Mouse (Mus musculus): Measurements from ENCODE around the gene Mrpl10. TPM values are rescaled to one million over a fixed set of nuclear protein-coding genes. Genes with fewer than 3 reads are reported as not detected.
A peak's percentile ranks its signal among the peaks of the same experiment; 100 is the strongest.

Mrpl10 gene
- total RNA-seq (2021): 10 to 100 TPM; 76.0 to 80.4 TPM
- long read RNA-seq, transcript Mrpl10-201 (5 exons, 1,708 nt): major isoform, 56 of 75 reads
- long read RNA-seq, partial matches to known transcripts: 7 of 75 reads
- long read RNA-seq, other reads (novel, unspliced or antisense): 12 of 75 reads

DNA sequence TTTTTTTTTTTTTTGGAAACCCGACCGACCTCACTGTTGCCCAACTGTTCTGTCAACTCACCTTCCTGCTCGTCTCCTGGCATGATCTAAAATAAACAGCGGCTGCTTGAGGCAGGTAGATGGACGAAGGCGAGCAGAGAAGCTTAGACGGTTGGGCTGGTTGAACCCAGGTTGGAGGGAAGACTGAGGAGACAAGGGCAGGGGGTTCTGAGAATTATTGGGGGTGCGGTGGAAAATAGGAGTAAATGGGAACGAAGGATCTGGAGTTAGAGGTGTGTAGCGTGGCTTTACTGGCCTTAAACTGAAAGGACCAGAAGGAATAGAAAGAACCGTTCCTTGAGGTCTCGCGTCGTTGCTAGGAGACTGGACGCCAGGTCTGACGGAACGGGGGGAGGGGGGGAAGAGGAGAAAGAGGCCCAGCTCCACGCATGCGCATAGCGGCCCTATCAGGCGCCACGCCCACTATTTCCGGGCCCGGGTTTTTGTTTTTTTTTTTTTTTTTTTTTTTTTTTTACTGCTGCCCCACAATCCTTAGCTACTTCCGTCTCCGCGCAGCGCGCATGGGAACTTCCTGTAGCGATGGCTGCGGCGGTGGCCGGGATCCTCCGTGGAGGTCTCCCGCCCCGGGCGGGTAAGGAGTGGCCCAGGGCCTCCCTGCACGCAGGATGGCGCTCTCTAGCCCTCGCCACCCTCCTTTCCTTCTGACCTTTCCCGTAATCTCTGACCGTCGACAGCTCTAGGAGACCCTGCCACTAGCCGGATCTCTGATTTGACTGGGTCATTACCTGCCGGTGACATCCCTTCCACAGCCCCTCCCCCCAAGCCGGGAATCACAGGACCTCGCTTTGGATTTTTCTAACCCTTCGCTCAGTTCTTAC, at the start of gene Mrpl10, which contains the start of gene Lrrc46:
TSS of gene Mrpl10 (plus strand) at position 539 of the 878 bp plus-strand sequence.
TSS of gene Lrrc46 (minus strand) at position 386 of the 878 bp plus-strand sequence.
- peak; percentile 76 to 86 for DNase-seq (ENCODE audit: low spot score in 2 of 2)

DNA sequence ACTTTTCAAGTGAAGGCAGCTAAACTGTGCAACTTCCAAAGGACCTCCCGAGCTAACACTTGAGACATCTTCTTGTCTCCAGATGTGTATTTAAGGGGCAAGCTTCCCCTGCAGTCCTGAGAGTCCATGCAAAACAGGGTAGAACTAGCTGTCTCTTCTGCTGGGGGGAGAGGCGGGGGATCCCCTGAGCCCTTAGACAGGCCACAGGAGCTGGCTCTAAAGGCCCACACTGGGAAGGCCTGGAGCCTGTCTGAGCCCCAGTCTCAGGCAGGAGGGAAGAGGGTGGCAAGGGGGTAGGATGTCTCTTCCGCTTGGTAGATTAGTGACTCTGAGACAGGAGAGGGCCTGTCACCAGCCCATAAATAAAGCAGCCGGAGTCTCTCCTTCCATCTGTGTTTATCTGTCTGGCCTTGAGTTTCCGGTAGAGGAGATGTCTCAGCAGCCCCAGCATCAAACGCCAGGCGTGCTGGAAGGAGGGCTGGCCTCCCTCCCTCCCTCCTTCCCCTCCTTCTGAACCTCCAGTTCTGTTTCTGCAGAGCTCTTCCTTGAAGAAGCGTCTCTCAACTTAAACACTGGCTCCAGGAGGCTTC, 48.5 kb upstream of the Mrpl10 start:
- DNase-seq (ENCODE audit: low spot score in 2 of 2): no peak

DNA sequence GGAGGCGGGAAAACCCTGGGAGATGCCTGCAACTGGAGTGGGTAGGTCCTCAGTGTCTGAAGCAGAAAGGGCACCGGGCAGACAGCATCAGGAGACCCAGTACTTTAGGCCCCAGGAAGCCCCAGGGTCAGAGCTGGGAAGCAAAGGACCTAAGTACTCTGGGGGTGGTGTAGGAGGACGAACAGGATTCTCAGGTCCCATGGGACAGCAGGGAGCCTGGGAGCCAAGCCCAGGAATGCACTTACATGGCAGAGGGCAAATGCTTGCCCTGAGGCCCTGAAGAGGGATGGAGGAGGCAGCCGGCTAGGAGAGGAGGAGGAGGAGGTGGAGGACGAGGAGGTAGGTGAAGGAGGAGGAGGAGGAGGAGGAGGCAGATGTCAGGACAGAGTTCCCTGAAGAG, 46.3 kb upstream of the Mrpl10 start:
- DNase-seq (ENCODE audit: low spot score in 2 of 2): no peak

DNA sequence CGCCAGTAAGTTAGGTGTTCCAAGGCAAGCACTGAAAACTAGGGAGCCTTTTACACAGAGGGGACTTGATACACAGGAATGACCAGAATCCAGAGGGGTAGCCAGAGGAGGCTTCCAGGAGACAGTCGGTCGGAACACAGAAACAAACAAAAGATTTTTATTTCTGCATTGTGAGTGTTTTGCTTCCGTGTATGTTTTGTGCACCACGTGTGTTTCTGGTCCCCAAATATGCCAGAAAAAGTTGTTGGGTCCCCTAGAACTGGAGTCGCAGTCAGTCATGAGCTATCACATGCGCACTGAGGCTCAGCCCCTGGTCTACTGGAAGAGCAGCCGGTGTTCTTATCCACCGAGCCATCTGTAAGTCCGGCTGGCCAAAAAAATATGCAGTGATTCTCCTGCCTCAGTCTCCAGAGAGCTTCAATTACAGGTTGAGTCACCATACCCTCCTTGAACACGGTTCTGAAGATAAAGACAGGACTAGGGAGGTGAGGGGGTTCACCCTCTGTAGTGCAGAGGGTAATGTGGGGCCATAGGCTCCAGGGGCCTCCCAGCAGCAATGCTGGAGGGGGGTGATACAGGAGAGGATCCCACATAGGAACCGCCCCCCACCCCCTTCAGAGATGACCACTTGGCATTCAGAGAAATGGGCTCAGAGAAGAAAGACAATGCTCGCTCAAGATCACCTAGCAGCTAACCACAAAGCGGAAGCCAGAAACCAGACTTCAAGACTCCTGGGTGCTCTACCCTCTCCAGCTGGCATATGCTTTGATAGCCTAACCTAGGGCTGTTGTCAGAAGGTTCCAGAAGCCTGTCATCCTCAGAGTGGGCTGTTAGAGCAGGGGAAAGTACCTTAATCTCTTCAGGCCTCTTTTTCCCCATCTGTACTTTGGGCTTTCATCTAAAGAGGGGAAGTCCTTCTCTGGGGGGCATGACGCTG, 45.3 kb upstream of the Mrpl10 start:
- no peak for DNase-seq (ENCODE audit: low spot score in 2 of 2)

DNA sequence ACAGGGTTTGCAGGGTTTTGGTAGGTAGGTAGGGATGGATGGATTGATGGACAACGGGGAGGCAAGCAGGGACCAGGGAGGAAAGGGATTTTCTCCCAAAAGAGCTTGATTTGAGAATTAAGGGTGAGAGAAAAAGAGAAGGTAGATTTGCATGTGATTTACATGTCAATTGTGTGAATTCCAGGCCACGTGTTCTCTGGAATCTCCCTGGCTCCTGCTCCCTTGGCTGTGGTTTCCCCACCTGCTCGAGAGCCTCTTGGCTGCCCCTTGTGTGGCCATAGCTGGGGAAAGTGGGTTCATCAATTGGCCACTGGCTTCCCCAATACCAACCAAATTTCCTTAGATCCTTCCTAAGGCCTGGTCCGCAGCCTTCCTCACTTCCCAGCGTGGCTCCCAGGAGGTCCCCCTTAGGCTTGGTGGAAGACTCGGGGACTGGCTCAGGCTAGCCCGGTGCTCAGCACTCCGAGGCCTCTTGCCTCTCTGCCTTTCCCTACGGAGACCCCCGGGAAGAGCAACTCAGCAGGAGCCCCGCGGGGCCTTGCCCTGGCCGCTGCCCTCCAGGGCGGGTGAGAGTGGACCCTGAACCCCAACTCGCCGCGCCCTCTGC, 44.5 kb upstream of the Mrpl10 start:
- DNase-seq (ENCODE audit: low spot score in 2 of 2): no peak

DNA sequence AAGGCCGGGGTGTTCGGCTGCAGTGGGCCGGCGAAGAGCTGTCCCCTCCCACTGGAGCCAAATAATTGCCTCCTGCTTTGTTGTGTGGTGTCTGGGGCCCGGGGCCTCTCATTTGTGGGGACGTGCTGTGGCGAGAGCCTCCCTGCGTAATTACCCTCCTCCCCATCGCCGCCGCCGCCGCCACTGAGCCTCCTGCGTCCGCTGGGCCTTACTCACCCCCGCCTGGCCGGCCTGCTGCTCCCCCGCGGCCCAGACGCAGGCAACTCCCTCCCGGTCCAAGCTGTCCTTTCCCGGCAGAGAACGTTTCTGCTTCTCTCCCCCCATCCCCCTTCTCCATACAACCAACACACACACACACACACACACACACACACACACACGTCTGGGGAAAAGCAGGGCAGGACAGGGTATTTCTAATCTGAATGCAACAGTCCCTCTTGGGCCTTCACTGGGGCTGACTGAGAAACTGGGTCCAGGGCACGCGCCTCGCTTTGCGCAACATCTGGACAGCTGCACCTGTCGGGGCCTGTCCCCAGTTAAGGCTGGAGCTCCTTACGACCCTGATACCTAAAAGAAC, 43.9 kb upstream of the Mrpl10 start:
- no peak for DNase-seq (ENCODE audit: low spot score in 2 of 2)

DNA sequence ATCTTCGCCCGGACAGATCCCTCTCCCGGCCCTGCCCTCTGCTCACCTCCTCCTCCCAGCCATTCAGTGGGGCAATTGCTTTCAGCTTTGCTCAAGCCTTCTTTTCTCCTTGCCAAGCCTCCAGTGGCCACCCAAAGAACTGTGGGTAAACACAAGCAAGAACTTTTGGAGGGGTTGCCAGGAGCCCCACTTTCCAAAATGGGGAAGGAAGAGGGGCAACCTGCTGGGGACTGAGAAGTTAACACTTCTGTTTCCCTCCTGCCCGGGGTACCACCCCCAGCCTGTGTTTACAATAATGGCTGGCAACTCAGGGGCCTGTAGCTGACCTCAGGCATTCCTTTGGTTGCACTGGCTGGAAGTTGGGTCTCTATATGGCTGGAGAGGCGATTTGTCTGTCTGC, 38.2 kb upstream of the Mrpl10 start:
- no peak for DNase-seq (ENCODE audit: low spot score in 2 of 2)

DNA sequence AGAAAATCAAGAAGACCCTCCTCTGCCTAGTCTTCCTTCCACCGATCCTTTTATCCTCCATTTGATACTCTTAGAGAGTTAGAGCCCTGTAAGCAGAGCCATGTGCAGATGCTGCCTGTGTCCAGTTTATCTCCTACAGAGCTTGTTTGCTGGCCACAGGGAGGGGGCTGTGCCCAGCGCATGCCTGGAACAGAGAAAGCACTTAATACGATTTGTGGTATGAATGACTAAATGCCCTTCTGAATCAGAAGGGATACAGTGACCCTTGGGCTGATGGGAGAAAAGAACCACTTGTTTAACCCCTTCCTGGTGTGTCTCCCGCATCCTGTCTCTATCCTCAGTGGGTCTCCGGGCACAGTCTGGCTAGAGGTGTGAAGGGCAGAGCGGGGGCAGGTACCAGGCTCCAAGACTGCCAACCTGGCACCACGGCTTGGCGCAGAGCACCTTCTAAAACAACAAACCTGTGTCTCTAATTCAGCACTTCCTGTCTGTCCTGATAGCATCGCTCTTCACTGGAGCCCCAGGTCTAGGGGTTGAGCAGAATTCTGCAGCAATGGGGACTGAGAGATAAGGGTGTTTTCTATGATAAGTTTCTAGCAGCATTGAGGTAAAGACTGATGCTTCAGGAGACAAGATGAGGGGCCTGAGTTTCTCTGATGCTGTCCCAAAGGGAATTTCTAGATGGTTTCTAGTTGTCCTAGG, 34.1 kb upstream of the Mrpl10 start:
- no peak for DNase-seq (ENCODE audit: low spot score in 2 of 2)

DNA sequence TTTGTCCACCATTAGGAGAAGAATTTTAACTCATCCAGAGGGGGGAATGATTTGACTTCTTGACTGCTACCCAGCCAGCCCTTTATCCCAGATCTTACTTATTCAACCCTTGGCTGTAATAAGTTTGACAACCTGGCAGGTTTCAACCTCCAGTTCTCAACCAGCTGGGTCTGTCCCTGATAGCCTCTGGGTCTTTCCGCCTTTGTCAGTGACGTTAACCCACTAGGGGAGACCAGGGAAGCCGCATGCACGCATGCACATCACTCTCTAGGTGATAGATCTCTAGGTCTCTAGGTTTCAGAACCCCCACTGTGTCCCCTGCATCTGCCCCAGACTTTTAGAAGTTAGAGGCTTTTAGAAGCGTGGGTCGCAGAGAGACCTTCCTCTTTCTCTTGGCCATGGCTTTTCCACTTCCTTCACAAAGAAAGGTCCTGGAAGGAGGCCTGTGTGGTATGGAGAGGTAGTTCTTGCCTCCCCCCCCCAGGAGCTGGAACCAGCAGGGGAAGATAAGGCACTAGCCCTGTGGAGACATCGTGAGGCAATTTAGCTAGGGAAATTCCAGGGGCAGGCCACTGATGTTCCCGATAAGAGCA, 32.1 kb upstream of the Mrpl10 start:
- no peak for DNase-seq (ENCODE audit: low spot score in 2 of 2)

DNA sequence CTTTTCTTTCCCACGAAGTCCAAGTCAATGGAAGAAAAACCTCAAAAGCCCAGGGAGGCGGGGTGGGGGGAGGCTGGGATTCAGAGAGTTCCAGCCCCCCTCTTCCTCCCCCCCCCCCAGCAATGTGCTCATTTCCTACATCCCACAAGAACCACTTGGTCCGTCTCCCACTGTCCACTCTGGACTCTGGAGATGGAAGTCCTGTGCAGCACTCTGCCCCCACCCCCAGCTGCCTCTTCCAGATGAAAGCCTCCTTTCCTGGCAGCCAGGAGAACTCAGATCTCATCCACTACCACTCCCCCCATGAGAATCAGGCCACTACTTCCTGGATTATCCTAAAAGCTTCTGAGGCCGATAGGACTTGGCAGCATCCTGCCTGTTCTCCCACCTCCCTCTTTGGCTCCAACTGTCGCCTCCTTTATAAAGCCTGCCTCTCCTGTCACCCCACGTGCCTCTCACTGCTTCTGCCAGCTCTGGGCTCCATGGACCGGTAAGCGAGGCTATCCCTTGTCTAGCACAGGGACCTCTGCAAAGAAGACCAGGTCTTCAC, 28.2 kb upstream of the Mrpl10 start, which contains the start of gene Sp6:
TSS of gene Sp6 (plus strand) at position 274 of the 550 bp plus-strand sequence.
- DNase-seq (ENCODE audit: low spot score in 2 of 2): no peak

DNA sequence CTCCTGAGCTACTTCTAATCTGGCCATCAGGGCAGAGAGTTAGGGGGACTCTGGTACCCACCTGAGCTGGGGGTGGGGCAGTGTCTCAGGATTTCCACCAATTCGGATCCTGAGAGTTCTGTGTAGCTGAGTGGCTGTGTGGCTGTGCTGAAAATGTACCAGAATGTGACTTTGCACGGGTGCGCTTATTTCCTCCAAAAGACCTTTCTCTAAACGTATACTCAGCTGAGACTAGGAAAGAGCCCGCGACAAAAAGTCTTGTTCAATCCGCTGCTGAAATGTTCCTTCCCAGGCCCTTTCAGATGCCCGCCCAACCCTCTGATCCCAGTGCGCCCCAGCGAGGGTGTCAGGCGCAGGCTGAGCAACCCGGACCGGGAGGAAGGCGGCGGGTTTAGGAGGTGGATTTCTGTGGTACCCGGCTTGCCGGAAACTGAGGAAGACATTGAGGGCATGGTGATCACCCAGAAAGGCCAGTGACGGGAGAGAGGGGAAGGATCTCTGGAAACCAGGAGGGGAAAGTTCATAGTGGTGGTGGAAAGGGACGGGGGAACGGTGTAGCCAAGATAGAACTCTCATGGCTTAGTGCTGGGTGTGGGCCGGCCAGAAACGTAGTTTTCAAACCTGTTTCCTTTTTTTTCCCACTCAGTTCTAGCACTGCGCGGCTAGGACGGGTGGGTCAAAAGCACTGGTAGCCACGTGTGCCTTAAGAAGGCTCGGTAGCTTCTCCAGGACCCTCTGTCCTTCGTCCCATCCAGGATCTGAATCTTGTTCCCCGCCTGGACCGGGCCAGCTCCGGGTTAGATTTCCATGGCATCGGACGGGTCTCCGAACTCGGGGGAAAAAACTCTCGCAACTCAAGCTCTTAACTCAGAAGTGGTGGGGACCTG, 23.4 kb upstream of the Mrpl10 start:
- no peak for DNase-seq (ENCODE audit: low spot score in 2 of 2)

DNA sequence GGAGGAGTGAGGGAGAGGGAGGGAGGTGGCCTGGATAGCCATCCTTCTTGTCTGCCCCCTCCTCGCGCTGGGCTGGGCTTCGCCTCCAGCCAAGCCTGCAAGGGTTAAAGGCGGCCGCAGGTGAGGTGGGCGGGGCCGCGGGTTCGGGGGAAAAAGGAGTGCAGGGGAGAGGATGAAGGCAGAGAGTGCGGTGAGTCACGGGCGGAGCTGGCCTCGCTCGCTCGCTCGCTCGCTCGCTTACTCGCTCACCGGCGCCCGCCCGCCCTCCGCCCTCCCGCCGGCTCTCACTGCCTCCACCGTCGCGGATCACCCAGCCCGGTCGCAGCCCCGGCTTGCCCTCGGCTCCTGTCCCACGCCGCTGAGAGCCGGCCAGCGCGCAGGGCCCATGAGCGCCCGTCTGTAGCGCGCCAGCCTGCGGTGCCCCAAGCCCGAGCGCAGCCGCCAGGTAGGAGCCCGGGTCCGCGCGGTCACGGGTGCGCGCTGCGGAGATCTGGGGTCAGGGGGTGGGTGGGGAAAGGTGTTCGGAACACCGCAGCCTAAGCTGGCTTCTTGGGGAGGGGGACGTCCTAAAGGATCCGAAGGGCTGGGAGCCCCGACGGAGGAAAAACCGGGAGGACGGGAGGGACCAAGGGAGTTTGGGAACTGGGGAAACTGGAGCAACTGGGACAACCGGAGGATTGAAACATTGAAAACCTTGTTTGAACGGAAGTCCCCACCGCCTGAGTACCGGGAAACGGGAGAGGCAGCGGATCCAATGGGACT, 22.6 kb upstream of the Mrpl10 start:
- DNase-seq (ENCODE audit: low spot score in 2 of 2): no peak

DNA sequence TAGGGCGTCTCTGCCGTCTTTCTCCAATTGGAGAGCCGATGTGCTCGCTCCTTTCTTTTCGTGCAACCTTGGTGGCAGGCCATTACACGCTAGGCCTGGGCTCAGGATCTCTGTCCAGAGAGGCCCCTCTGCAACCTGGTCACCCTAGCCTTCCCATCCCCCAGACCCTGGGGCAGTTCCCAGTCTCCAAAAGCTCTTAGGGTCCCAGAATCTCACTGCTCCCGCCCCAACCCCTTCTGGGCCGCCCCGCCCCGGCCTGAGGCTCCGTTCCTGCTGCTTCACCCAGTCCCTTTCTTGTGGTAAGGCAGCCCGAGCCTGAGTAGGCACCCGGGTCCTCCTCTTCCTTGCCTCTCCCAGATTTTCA, 22.0 kb upstream of the Mrpl10 start:
- DNase-seq (ENCODE audit: low spot score in 2 of 2): no peak

DNA sequence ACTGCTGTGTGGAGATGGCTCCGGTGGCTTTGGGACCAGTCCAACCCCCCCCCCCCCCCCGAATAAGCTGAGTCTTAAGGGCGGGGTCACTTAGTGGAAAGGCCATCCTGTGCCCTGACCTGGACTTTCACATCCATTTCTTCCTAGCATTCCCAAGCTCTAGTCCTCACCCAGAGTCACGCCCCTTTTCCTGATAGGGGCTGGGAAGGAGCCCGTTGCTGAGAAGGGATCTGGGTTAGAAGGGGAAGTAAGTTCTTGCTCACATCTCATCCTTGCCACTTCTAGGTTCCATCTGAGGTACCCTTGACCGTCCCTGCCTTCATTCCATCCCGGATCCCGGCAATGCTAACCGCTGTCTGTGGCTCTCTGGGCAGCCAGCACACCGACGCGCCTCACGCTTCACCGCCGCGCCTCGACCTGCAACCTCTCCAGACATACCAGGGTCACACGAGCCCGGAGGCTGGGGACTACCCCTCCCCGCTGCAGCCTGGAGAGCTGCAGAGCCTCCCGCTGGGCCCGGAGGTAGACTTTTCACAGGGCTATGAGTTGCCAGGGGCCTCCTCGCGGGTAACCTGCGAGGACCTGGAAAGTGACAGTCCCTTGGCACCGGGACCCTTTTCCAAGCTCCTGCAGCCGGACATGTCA, 20.1 kb upstream of the Mrpl10 start:
- no peak for DNase-seq (ENCODE audit: low spot score in 2 of 2)

DNA sequence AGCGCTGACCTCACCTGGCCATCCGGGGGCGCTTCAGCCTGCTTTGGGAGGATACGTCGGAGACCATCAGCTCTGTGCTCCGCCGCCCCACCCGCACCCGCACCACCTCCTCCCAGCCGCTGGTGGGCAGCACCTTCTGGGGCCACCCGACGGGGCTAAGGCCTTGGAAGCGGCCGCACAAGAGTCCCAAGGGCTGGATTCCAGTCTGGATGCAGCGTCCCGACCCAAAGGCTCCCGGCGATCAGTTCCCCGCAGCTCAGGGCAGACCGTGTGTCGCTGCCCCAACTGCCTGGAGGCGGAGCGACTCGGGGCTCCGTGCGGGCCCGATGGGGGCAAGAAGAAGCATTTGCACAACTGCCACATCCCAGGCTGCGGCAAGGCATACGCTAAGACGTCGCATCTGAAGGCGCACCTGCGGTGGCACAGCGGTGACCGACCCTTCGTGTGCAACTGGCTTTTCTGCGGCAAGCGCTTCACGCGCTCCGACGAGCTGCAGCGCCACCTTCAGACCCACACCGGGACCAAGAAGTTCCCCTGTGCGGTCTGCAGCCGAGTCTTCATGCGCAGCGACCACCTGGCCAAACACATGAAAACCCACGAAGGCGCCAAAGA, 19.4 kb upstream of the Mrpl10 start:
- peak; percentile 30 to 55 for DNase-seq (ENCODE audit: low spot score in 2 of 2)

DNA sequence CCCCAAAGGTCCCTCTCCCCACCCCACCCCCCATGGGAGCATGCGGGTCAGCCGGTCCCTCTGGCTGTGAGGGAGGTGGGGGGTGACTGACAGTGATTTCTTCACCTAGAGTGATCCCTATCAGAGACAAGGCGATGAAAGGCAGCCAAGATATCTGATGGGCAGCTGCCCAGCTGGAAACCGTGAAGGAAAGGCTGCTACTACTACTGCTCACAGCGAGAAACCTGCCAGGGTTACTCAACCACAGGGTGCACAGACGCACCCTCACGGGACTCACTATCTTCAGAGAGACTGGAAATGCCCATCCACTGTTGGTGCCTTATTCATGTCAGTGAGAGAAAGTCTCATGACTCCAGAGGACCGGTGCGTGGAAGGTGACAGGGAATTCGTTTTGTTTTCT, 16.4 kb upstream of the Mrpl10 start:
- no peak for DNase-seq (ENCODE audit: low spot score in 2 of 2)

Measured in layer of hippocampus, adult 18-20 months (tissue).